Mouse (Mus musculus) limb, embryonic 10.5 days (tissue): Measurements from ENCODE around the gene Rnf216. TPM values are rescaled to one million over a fixed set of nuclear protein-coding genes. Genes with fewer than 3 reads are reported as not detected.

Source experiments
- DNase-seq: peaks from one replicate; pipeline ENCODE4 v3.0.0-alpha.2; 2017; ENCODE audit warnings: low spot score
- H3K27ac ChIP-seq: fragments of 300-500 bp; sonication (generic); 2 replicates; pipeline ENCODE4 v1.5.1; 2016; ENCODE audit warnings: mild to moderate bottlenecking
- H3K27me3 ChIP-seq: fragments of 300-500 bp; sonication (generic); 2 replicates; pipeline ENCODE4 v1.6.1; 2016; ENCODE audit warnings: low read depth, mild to moderate bottlenecking; ENCODE audit not compliant: poor library complexity, severe bottlenecking
- H3K36me3 ChIP-seq: fragments of 300-500 bp; sonication (generic); 2 replicates; pipeline ENCODE4 v1.6.1; 2016; ENCODE audit warnings: mild to moderate bottlenecking, moderate library complexity
- H3K4me1 ChIP-seq: fragments of 300-500 bp; sonication (generic); 2 replicates; pipeline ENCODE4 v1.6.1; 2016
- H3K4me3 ChIP-seq: fragments of 300-500 bp; sonication (generic); 2 replicates; pipeline ENCODE4 v1.5.1; 2016; ENCODE audit warnings: mild to moderate bottlenecking, moderate library complexity
- H3K9me3 ChIP-seq: fragments of 300-500 bp; sonication (generic); replicated peaks from 2 replicates; pipeline ENCODE4 v1.6.1; 2016; ENCODE audit warnings: mild to moderate bottlenecking
- WGBS: fragments of 180-500 bp; shearing (Covaris S2); methylation state at CpG from one replicate; pipeline ENCODE4 v1.1.7; 2016; 5-methylcytosine and 5-hydroxymethylcytosine counted together
- polyA plus RNA-seq: library from polyadenylated mRNA; unstranded; fragments of >200 nt; fragmentation: Nextera tagmentation; extraction: Ambion mirVana; gene quantifications from 2 replicates; pipeline ENCODE4 v1.2.1, GENCODE M21; 2016

Rnf216 gene
- polyA plus RNA-seq, 1 experiment from 2014 or later = 51.5 TPM

- no peaks in the 10 kb centered on the region for H3K4me1 ChIP-seq
- no peak overlapping the region for H3K27ac ChIP-seq
- H3K27me3 ChIP-seq = no peaks in the 10 kb centered on the region
- no peak for DNase-seq
- H3K4me3 ChIP-seq = no peak overlapping the region
- 95% methylated on average over 16 of the region's 16 CpGs for WGBS
- no peaks in the 10 kb centered on the region for H3K36me3 ChIP-seq
- no peaks in the 10 kb centered on the region; the same call in 1 of the 2 replicates for H3K9me3 ChIP-seq
Observed at GRCm38 (mm10) chr5:143129101-143129500, 16.3 kb upstream of the Rnf216 start.

GRCm38 (mm10) chr5:143127837-143128236 lies 15.0 kb upstream of the Rnf216 start:
- Histone ChIP-seq H3K4me1 (no peaks in the 10 kb centered on the region), H3K27me3 (no peaks in the 10 kb centered on the region), H3K36me3 (no peaks in the 10 kb centered on the region), H3K9me3 (no peaks in the 10 kb centered on the region; the same call in 1 of the 2 replicates), H3K27ac (no peak overlapping the region), H3K4me3 (no peak overlapping the region)
- no peak for DNase-seq
- WGBS = 89% methylated on average over 8 of the region's 8 CpGs

GRCm38 (mm10) chr5:143126908-143127307 lies 14.1 kb upstream of the Rnf216 start:
- no peaks in the 10 kb centered on the region; the same call in 1 of the 2 replicates for H3K9me3 ChIP-seq
- no peak overlapping the region for H3K4me3 ChIP-seq
- H3K4me1 ChIP-seq = no peaks in the 10 kb centered on the region
- 74% methylated on average over 4 of the region's 4 CpGs for WGBS
- DNase-seq = no peak
- H3K36me3 ChIP-seq = no peaks in the 10 kb centered on the region
- no peaks in the 10 kb centered on the region for H3K27me3 ChIP-seq
- no peak overlapping the region for H3K27ac ChIP-seq

GRCm38 (mm10) chr5:143126089-143126488 lies 13.3 kb upstream of the Rnf216 start:
- Histone ChIP-seq H3K36me3 (no peaks in the 10 kb centered on the region), H3K4me1 (no peaks in the 10 kb centered on the region), H3K4me3 (no peak overlapping the region), H3K27ac (no peak overlapping the region), H3K9me3 (no peaks in the 10 kb centered on the region; the same call in 1 of the 2 replicates), H3K27me3 (no peaks in the 10 kb centered on the region)
- no peak for DNase-seq
- 97% methylated on average over 9 of the region's 9 CpGs for WGBS

GRCm38 (mm10) chr5:143125601-143126000 lies 12.8 kb upstream of the Rnf216 start:
- Histone ChIP-seq H3K27me3 (no peaks in the 10 kb centered on the region), H3K4me1 (no peaks in the 10 kb centered on the region), H3K27ac (no peak overlapping the region), H3K9me3 (no peaks in the 10 kb centered on the region; the same call in 1 of the 2 replicates), H3K4me3 (no peak overlapping the region), H3K36me3 (no peaks in the 10 kb centered on the region)
- no peak for DNase-seq
- 76% methylated on average over 7 of the region's 7 CpGs for WGBS

- no peak for DNase-seq
- 88% methylated on average over 4 of the region's 4 CpGs for WGBS
- Histone ChIP-seq H3K4me1 (no peaks in the 10 kb centered on the region), H3K36me3 (no peaks in the 10 kb centered on the region), H3K27me3 (no peaks in the 10 kb centered on the region), H3K4me3 (no peak overlapping the region), H3K9me3 (no peaks in the 10 kb centered on the region; the same call in 1 of the 2 replicates), H3K27ac (no peak overlapping the region)
Observed at GRCm38 (mm10) chr5:143124805-143125378, 12.1 kb upstream of the Rnf216 start.

GRCm38 (mm10) chr5:143122673-143123072 lies 9.9 kb upstream of the Rnf216 start:
- H3K27ac ChIP-seq = no peak overlapping the region
- no peaks in the 10 kb centered on the region for H3K9me3 ChIP-seq
- H3K27me3 ChIP-seq = no peaks in the 10 kb centered on the region
- H3K4me1 ChIP-seq = no peaks in the 10 kb centered on the region
- no peak for DNase-seq
- WGBS = 28% methylated on average over 1 of the region's 1 CpGs
- H3K36me3 ChIP-seq = no peaks in the 10 kb centered on the region
- no peak overlapping the region for H3K4me3 ChIP-seq

GRCm38 (mm10) chr5:143122125-143122524 lies 9.3 kb upstream of the Rnf216 start:
- no peak for DNase-seq
- WGBS = 91% methylated on average over 8 of the region's 8 CpGs

GRCm38 (mm10) chr5:143106842-143107241 lies 6.0 kb downstream of the Rnf216 start:
- Histone ChIP-seq H3K4me1 (peaks cover 6% of the 10 kb centered on the region), H3K4me3 (no peak overlapping the region), H3K36me3 (peaks cover 19% of the 10 kb centered on the region), H3K9me3 (no peaks in the 10 kb centered on the region), H3K27ac (no peak overlapping the region), H3K27me3 (no peaks in the 10 kb centered on the region)
- WGBS = 93% methylated on average over 3 of the region's 3 CpGs
- no peak for DNase-seq

More at GRCm38 (mm10) chr5:143122125-143122524, 9.3 kb upstream of the Rnf216 start:
- Histone ChIP-seq H3K27ac (no peak overlapping the region), H3K4me1 (no peaks in the 10 kb centered on the region), H3K4me3 (no peak overlapping the region), H3K9me3 (no peaks in the 10 kb centered on the region), H3K36me3 (no peaks in the 10 kb centered on the region), H3K27me3 (no peaks in the 10 kb centered on the region)

- Histone ChIP-seq H3K9me3 (no peaks in the 10 kb centered on the region), H3K4me1 (no peaks in the 10 kb centered on the region), H3K27ac (no peak overlapping the region), H3K4me3 (no peak overlapping the region), H3K36me3 (no peaks in the 10 kb centered on the region), H3K27me3 (no peaks in the 10 kb centered on the region)
- WGBS = 93% methylated on average over 2 of the region's 2 CpGs
- DNase-seq = no peak
Observed at GRCm38 (mm10) chr5:143103231-143103630, 9.6 kb downstream of the Rnf216 start.

GRCm38 (mm10) chr5:143101626-143102025 lies 11.2 kb downstream of the Rnf216 start:
- Histone ChIP-seq H3K27me3 (no peaks in the 10 kb centered on the region), H3K27ac (no peak overlapping the region), H3K4me3 (no peak overlapping the region), H3K36me3 (peaks cover 6% of the 10 kb centered on the region), H3K9me3 (no peaks in the 10 kb centered on the region), H3K4me1 (no peaks in the 10 kb centered on the region)
- no peak for DNase-seq
- WGBS = 90% methylated on average over 1 of the region's 1 CpGs

GRCm38 (mm10) chr5:143095256-143095655 lies 17.5 kb downstream of the Rnf216 start:
- no peaks in the 10 kb centered on the region for H3K4me1 ChIP-seq
- H3K9me3 ChIP-seq = no peaks in the 10 kb centered on the region
- H3K27me3 ChIP-seq = no peaks in the 10 kb centered on the region
- H3K4me3 ChIP-seq = no peak overlapping the region
- DNase-seq = no peak
- 96% methylated on average over 7 of the region's 7 CpGs for WGBS
- H3K36me3 ChIP-seq = peaks cover 62% of the 10 kb centered on the region
- H3K27ac ChIP-seq = no peak overlapping the region

- H3K4me3 ChIP-seq = no peak overlapping the region
- no peak for DNase-seq
- H3K36me3 ChIP-seq = peaks cover 86% of the 10 kb centered on the region
- 70% methylated on average over 3 of the region's 3 CpGs for WGBS
- no peak overlapping the region for H3K27ac ChIP-seq
- H3K27me3 ChIP-seq = no peaks in the 10 kb centered on the region
- H3K9me3 ChIP-seq = no peaks in the 10 kb centered on the region
- H3K4me1 ChIP-seq = no peaks in the 10 kb centered on the region
Observed at GRCm38 (mm10) chr5:143092891-143093290, 19.9 kb downstream of the Rnf216 start.

- no peak overlapping the region for H3K27ac ChIP-seq
- no peaks in the 10 kb centered on the region for H3K9me3 ChIP-seq
- DNase-seq = peak; percentile 47
- WGBS = 69% methylated on average over 4 of the region's 4 CpGs
- peaks cover 95% of the 10 kb centered on the region for H3K36me3 ChIP-seq
- H3K4me1 ChIP-seq = no peaks in the 10 kb centered on the region
- no peaks in the 10 kb centered on the region for H3K27me3 ChIP-seq
- H3K4me3 ChIP-seq = no peak overlapping the region
Observed at GRCm38 (mm10) chr5:143084898-143085297, 27.9 kb downstream of the Rnf216 start.
